Mouse (Mus musculus) thymus, adult 2 months (tissue): ENCODE results near the gene Sgms1. TPM values are rescaled to one million over a fixed set of nuclear protein-coding genes. Genes with fewer than 3 reads are reported as not detected.

Experiments
- DNase-seq: peaks from one replicate; pipeline ENCODE4 v3.0.0; 2021
- H3K27ac ChIP-seq: fragments of 200-500 bp; 2 replicates; pipeline ENCODE4 v1.5.1; 2012; ENCODE audit warnings: low read length, control low read depth; ENCODE audit not compliant: control insufficient read depth, insufficient read depth
- H3K27me3 ChIP-seq: fragments of 200-500 bp; 2 replicates; pipeline ENCODE4 v1.6.1; 2012; ENCODE audit warnings: mild to moderate bottlenecking, low read length, moderate library complexity, mixed read lengths; ENCODE audit not compliant: control insufficient read depth, insufficient read depth
- H3K36me3 ChIP-seq: fragments of 200-500 bp; 2 replicates; pipeline ENCODE4 v1.6.1; 2012; ENCODE audit warnings: mild to moderate bottlenecking, low read length, moderate library complexity; ENCODE audit not compliant: control insufficient read depth, insufficient read depth
- H3K4me1 ChIP-seq: fragments of 200-500 bp; replicated peaks from 2 replicates; pipeline ENCODE4 v1.6.1; 2012; ENCODE audit warnings: low read length; ENCODE audit not compliant: control insufficient read depth, insufficient read depth
- H3K4me3 ChIP-seq: fragments of 200-500 bp; 2 replicates; pipeline ENCODE4 v1.5.1; 2012; ENCODE audit warnings: mild to moderate bottlenecking, low read length, control low read depth, moderate library complexity; ENCODE audit not compliant: control insufficient read depth, insufficient read depth
- CTCF ChIP-seq: fragments of 200-500 bp; IDR thresholded peaks from 2 replicates; pipeline ENCODE4 v1.5.1; 2012; ENCODE audit warnings: mild to moderate bottlenecking, control low read depth, low read length, moderate library complexity, borderline replicate concordance; ENCODE audit not compliant: control insufficient read depth, poor library complexity, insufficient read depth; ENCODE audit errors: extremely low read depth
- POLR2A ChIP-seq: fragments of 200-500 bp; IDR thresholded peaks from 2 replicates; pipeline ENCODE4 v1.6.1; 2012; ENCODE audit warnings: mild to moderate bottlenecking, low read length, control low read depth, moderate library complexity; ENCODE audit not compliant: control insufficient read depth, poor library complexity, insufficient read depth; ENCODE audit errors: extremely low read depth
- WGBS: fragments of 180-500 bp; shearing (Covaris S2); methylation state at CpG from one replicate; pipeline ENCODE4 v1.1.7; 2018; 5-methylcytosine and 5-hydroxymethylcytosine counted together
- polyA plus RNA-seq: library from polyadenylated mRNA; depleted of rRNA; stranded (reverse); fragments of >200 nt; gene quantifications from 2 replicates; pipeline ENCODE4 v1.2.3, GENCODE M21; 2012

Gene Sgms1
- polyA plus RNA-seq, 1 experiment = 7.4 TPM

GRCm38 (mm10) chr19:32340168-32340567, 49.3 kb downstream of the Sgms1 start:
- H3K27me3 ChIP-seq = no peaks in the 10 kb centered on the region
- no peak overlapping the region for H3K27ac ChIP-seq
- WGBS = 97% methylated on average over 5 of the region's 5 CpGs
- H3K36me3 ChIP-seq = no peaks in the 10 kb centered on the region
- no peak overlapping the region for H3K4me3 ChIP-seq
- peaks cover 8% of the 10 kb centered on the region for H3K4me1 ChIP-seq
- TF ChIP-seq POLR2A (no peak), CTCF (no peak)
- no peak for DNase-seq

- Histone ChIP-seq H3K36me3 (no peaks in the 10 kb centered on the region), H3K27me3 (no peaks in the 10 kb centered on the region), H3K27ac (no peak overlapping the region), H3K4me1 (no peaks in the 10 kb centered on the region), H3K4me3 (no peak overlapping the region)
- WGBS = 92% methylated on average over 6 of the region's 6 CpGs
- TF ChIP-seq POLR2A (no peak), CTCF (no peak)
- no peak for DNase-seq
Observed at GRCm38 (mm10) chr19:32337708-32338107, 51.8 kb downstream of the Sgms1 start.

GRCm38 (mm10) chr19:32334751-32335150, 54.8 kb downstream of the Sgms1 start:
- Histone ChIP-seq H3K36me3 (no peaks in the 10 kb centered on the region), H3K27ac (no peak overlapping the region), H3K27me3 (no peaks in the 10 kb centered on the region), H3K4me3 (no peak overlapping the region), H3K4me1 (no peaks in the 10 kb centered on the region)
- WGBS = 91% methylated on average over 2 of the region's 2 CpGs
- DNase-seq = no peak
- TF ChIP-seq POLR2A = no peak
- TF ChIP-seq CTCF = no peak

- Histone ChIP-seq H3K27ac (no peak overlapping the region), H3K27me3 (no peaks in the 10 kb centered on the region), H3K4me3 (no peak overlapping the region), H3K36me3 (no peaks in the 10 kb centered on the region), H3K4me1 (no peaks in the 10 kb centered on the region)
- TF ChIP-seq POLR2A = no peak
- TF ChIP-seq CTCF = no peak
- WGBS = 91% methylated on average over 4 of the region's 4 CpGs
- no peak for DNase-seq
Observed at GRCm38 (mm10) chr19:32333544-32333943, 56.0 kb downstream of the Sgms1 start.

- Histone ChIP-seq H3K36me3 (no peaks in the 10 kb centered on the region), H3K4me3 (no peak overlapping the region), H3K27me3 (no peaks in the 10 kb centered on the region), H3K27ac (no peak overlapping the region), H3K4me1 (no peaks in the 10 kb centered on the region)
- WGBS = 98% methylated on average over 17 of the region's 17 CpGs
- no peak for DNase-seq
- TF ChIP-seq CTCF (no peak), POLR2A (no peak)
Observed at GRCm38 (mm10) chr19:32332779-32333460, 56.6 kb downstream of the Sgms1 start.

- H3K4me1 ChIP-seq = no peaks in the 10 kb centered on the region
- no peak for TF ChIP-seq POLR2A
- TF ChIP-seq CTCF = no peak
- H3K36me3 ChIP-seq = no peaks in the 10 kb centered on the region
- H3K27me3 ChIP-seq = no peaks in the 10 kb centered on the region
- DNase-seq = no peak
- no peak overlapping the region for H3K4me3 ChIP-seq
- H3K27ac ChIP-seq = no peak overlapping the region
- 47% methylated on average over 3 of the region's 3 CpGs for WGBS
Observed at GRCm38 (mm10) chr19:32330231-32330630, 59.3 kb downstream of the Sgms1 start.

- TF ChIP-seq POLR2A (no peak), CTCF (no peak)
- Histone ChIP-seq H3K4me1 (peaks cover 2% of the 10 kb centered on the region), H3K27ac (no peak overlapping the region), H3K27me3 (no peaks in the 10 kb centered on the region), H3K36me3 (no peaks in the 10 kb centered on the region), H3K4me3 (no peak overlapping the region)
- DNase-seq = no peak
- WGBS = 94% methylated on average over 5 of the region's 5 CpGs
Observed at GRCm38 (mm10) chr19:32329511-32329910, 60.0 kb downstream of the Sgms1 start.
